Mouse (Mus musculus): ENCODE results near the gene 1810013L24Rik.
"Not testable (repeated sequence)": the region's sequence is repeated elsewhere in the genome, so short reads cannot be mapped to it uniquely, and the experiment has no call there.

Gene 1810013L24Rik

DNA sequence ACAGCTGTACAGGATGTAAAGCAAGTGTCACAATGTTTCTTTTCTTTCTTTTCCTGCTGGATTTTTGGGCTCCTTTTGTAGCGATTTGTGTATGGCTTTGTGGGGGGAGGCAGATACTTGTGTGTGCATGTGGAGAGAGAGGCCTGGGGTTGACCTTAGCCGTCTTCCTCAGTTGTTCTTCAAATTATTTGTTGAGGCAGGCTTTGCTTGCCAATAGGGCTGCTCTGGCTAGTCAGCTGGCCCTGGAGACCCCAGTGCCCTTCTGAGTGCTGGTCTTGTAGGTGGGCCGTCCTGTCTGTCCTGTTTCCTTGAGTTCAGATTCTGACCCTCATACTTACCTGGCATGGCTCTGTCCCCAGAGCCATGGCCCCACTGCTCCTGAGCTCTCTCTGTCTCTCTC, 42.6 kb downstream of the 1810013L24Rik start:
- in situ Hi-C loops (cut with MboI, MseI) = loop anchor here in 1 of 2 experiments (5.0 kb wide), 2 partner anchors 70 to 470 kb away; no protein-coding TSS in a partner anchor

DNA sequence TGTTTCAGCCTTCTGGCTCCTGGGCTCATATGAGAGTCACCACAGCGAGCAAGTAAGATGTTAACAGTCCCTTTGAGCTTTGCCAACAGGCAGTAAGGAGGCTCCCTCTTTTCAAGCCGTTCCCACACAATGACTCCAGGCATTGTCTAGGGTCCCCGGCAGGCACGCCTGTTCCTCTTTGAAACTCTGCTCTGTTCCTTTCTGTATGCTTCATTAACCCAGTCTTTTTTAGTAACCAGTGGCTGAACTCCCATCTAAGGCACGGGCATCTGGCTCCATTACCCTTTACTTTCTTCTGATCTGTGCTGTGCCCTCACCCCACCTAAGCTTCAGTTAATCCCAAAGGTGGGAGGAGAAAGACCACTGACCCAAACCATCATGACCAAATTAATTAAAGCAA, 50.2 kb downstream of the 1810013L24Rik start:
- in situ Hi-C loops (cut with MboI, MseI) = no loop called here

DNA sequence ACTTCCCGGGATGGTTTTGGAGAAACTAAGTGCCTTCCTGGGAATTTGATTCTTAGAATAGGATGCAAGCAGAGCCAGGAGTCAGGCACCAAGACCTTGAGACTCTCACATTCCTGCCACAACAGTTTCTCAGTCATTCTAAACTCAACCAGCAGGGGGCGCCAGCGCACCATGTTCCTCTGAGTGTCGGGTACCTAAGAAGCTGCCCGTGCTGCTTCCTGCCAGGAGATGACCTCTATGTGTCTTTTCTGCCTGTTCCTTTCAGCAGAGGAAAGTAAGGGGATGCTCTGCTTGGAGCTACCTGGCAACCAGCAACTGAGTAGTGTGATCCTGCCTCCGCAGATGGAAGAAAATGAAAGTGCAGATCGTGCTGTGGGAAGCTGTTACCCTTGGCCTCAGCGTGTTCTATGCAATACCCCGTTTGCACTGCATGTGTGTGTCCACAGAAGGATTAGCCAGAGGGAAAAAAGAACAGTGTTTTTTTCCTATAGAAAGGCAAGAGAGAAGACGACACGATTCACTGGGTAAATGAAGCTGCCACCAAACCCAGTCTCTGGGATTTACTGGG, 53.9 kb downstream of the 1810013L24Rik start:
- in situ Hi-C loops (cut with MboI, MseI) = no loop called here

DNA sequence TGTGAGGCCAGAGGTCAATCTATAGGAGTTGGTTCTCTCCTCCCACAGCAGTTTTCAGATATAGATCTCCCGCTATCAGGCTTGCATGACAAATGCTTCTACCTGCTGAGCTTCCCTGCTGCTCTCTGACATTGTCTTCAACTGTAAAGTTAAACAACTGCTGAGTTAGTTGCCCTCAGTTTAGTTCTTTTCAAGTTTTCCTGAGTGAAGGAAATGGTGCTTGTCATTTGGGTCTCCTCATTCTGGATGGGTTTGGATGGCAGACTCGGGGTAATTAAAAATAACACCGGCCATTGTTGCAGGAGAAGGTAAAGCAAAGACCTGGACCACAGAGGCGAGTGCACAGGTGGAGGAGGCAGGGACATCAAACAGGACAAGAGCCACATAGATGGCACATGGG, 64.3 kb downstream of the 1810013L24Rik start:
- in situ Hi-C loops (cut with MboI, MseI) = loop anchor here in 1 of 2 experiments (5.0 kb wide), 1 partner anchor 1398 kb away; no protein-coding TSS in a partner anchor

DNA sequence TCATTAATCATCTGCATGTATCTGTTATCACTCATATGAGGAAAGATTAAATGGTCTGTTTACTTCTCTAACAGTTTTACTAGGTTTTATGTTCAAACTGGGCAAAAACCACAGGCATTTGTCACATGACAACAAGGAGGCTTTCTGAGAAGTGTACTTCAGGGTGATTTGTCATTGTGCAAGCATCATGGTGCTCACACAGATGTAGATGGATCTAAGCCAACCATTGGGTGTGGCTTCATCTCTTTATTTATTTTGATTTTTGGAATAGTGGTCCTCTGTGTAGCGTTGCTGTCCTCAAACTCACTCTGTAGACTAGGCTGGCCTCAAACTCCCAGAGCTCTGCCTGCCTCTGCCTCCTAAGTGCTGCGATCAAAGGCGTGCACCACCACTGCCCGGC, 65.4 kb downstream of the 1810013L24Rik start:
- in situ Hi-C loops (cut with MboI, MseI) = no loop called here

DNA sequence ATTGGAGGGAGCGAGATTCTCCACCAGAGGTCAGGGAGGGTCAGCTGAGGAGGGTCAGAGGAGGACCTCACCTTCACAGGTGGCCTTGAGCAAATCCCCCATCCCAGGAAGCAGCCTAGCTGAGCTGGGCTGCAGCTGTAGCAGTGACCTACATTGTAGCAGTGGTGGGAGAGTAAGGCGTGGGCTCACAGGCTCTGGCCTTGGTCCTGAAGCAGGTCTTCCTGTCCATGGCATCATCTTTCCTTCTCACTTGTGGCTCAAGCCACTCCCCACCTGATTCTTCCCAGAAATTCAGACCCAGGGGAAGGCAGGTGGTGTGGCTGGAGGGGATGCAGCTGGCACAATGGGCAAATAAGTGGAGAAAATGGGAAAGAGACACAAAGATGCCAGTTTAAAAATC, 76.2 kb downstream of the 1810013L24Rik start:
- in situ Hi-C loops (cut with MboI, MseI) = not testable (repeated sequence)

Measured in T-helper 17 cell (primary cell).